Mouse (Mus musculus): Measurements from ENCODE around the gene Adamts13. TPM values are rescaled to one million over a fixed set of nuclear protein-coding genes. Genes with fewer than 3 reads are reported as not detected.

Gene Adamts13
- polyA plus RNA-seq, 1 experiment from 2014 or later: not detected

- Histone ChIP-seq H3K4me1 (no peaks in the 10 kb centered on the region), H3K9me3 (replicated peaks) (no peaks in the 10 kb centered on the region), H3K36me3 (peaks cover 80% of the 10 kb centered on the region), H3K27ac (no peak overlapping the region), H3K4me3 (no peak overlapping the region), H3K4me2 (replicated peaks) (no peak overlapping the region), H3K9ac (no peak overlapping the region), H3K27me3 (no peaks in the 10 kb centered on the region)
- ATAC-seq (ENCODE audit: low FRiP score): no peak
- WGBS: 96% methylated on average over 4 of the region's 4 CpGs
Measured at GRCm38 (mm10) chr2:26952193-26952592, 21.0 kb upstream of the Adamts13 start.

GRCm38 (mm10) chr2:26952866-26953265, 20.4 kb upstream of the Adamts13 start:
- no peak overlapping the region for H3K4me2 ChIP-seq (replicated peaks)
- no peak overlapping the region for H3K9ac ChIP-seq
- WGBS: 97% methylated on average over 8 of the region's 8 CpGs
- H3K4me3 ChIP-seq: no peak overlapping the region
- no peaks in the 10 kb centered on the region for H3K4me1 ChIP-seq
- ATAC-seq (ENCODE audit: low FRiP score): no peak
- no peak overlapping the region for H3K27ac ChIP-seq
- peaks cover 82% of the 10 kb centered on the region for H3K36me3 ChIP-seq
- H3K9me3 ChIP-seq (replicated peaks): no peaks in the 10 kb centered on the region
- no peaks in the 10 kb centered on the region for H3K27me3 ChIP-seq

GRCm38 (mm10) chr2:26954735-26955395, 18.4 kb upstream of the Adamts13 start:
- Histone ChIP-seq H3K36me3 (peaks cover 92% of the 10 kb centered on the region), H3K4me2 (replicated peaks) (no peak overlapping the region), H3K4me3 (no peak overlapping the region), H3K27me3 (no peaks in the 10 kb centered on the region), H3K9ac (no peak overlapping the region), H3K4me1 (no peaks in the 10 kb centered on the region), H3K27ac (no peak overlapping the region), H3K9me3 (replicated peaks) (no peaks in the 10 kb centered on the region)
- no peak for ATAC-seq (ENCODE audit: low FRiP score)
- WGBS: 89% methylated on average over 2 of the region's 2 CpGs

GRCm38 (mm10) chr2:26956811-26957487, 16.3 kb upstream of the Adamts13 start:
- Histone ChIP-seq H3K4me3 (no peak overlapping the region), H3K9ac (no peak overlapping the region), H3K4me2 (replicated peaks) (no peak overlapping the region), H3K9me3 (replicated peaks) (no peaks in the 10 kb centered on the region), H3K36me3 (peaks cover 92% of the 10 kb centered on the region), H3K4me1 (peaks cover 11% of the 10 kb centered on the region; the same call in 1 of the 2 replicates), H3K27ac (no peak overlapping the region), H3K27me3 (no peaks in the 10 kb centered on the region)
- no peak for ATAC-seq (ENCODE audit: low FRiP score)
- 95% methylated on average over 12 of the region's 12 CpGs for WGBS

- no peak overlapping the region for H3K27ac ChIP-seq
- no peak for ATAC-seq (ENCODE audit: low FRiP score)
- H3K4me3 ChIP-seq: no peak overlapping the region
- no peaks in the 10 kb centered on the region for H3K27me3 ChIP-seq
- H3K9ac ChIP-seq: no peak overlapping the region
- H3K36me3 ChIP-seq: peaks cover 90% of the 10 kb centered on the region
- no peaks in the 10 kb centered on the region for H3K9me3 ChIP-seq (replicated peaks)
- no peak overlapping the region for H3K4me2 ChIP-seq (replicated peaks)
- H3K4me1 ChIP-seq: peaks cover 16% of the 10 kb centered on the region; the same call in 1 of the 2 replicates
- 95% methylated on average over 2 of the region's 2 CpGs for WGBS
Measured at GRCm38 (mm10) chr2:26957488-26957859, 15.7 kb upstream of the Adamts13 start.

- Histone ChIP-seq H3K4me1 (peaks cover 32% of the 10 kb centered on the region), H3K4me2 (replicated peaks) (no peak overlapping the region), H3K36me3 (peaks cover 57% of the 10 kb centered on the region), H3K4me3 (no peak overlapping the region), H3K27ac (no peak overlapping the region), H3K9ac (no peak overlapping the region), H3K9me3 (replicated peaks) (no peaks in the 10 kb centered on the region), H3K27me3 (no peaks in the 10 kb centered on the region)
- WGBS: 81% methylated on average over 4 of the region's 4 CpGs
- no peak for ATAC-seq (ENCODE audit: low FRiP score)
Measured at GRCm38 (mm10) chr2:26960756-26961155, 12.5 kb upstream of the Adamts13 start.

GRCm38 (mm10) chr2:26963923-26964723, 9.1 kb upstream of the Adamts13 start, which contains the start of gene Rexo4:
Rexo4 (minus strand) TSS chr2:26964386.
- Histone ChIP-seq H3K27me3 (no peaks in the 10 kb centered on the region), H3K9me3 (replicated peaks) (no peaks in the 10 kb centered on the region), H3K4me2 (replicated peaks) (peak within 1 kb of the TSS; percentile 89), H3K4me3 (peak within 1 kb of the TSS; percentile 75), H3K4me1 (peaks cover 32% of the 10 kb centered on the region), H3K9ac (peak within 1 kb of the TSS; percentile 83), H3K36me3 (peaks cover 27% of the 10 kb centered on the region), H3K27ac (peak within 1 kb of the TSS; percentile 97)
- under 1% methylated on average over 50 of the region's 50 CpGs for WGBS
- ATAC-seq (ENCODE audit: low FRiP score): peak; percentile 97

GRCm38 (mm10) chr2:26964724-26965370, 8.4 kb upstream of the Adamts13 start:
- H3K9me3 ChIP-seq (replicated peaks): no peaks in the 10 kb centered on the region
- ATAC-seq (ENCODE audit: low FRiP score): no peak; the same call in 1 of the 2 replicates
- H3K27ac ChIP-seq: peak overlapping the region; percentile 97
- no peaks in the 10 kb centered on the region for H3K27me3 ChIP-seq
- WGBS: 18% methylated on average over 14 of the region's 14 CpGs
- peak overlapping the region; percentile 75 for H3K4me3 ChIP-seq
- H3K4me2 ChIP-seq (replicated peaks): peak overlapping the region; percentile 89
- H3K36me3 ChIP-seq: peaks cover 22% of the 10 kb centered on the region
- H3K9ac ChIP-seq: peak overlapping the region; percentile 83
- H3K4me1 ChIP-seq: peaks cover 32% of the 10 kb centered on the region

GRCm38 (mm10) chr2:26967262-26967661, 6.0 kb upstream of the Adamts13 start:
- Histone ChIP-seq H3K27me3 (no peaks in the 10 kb centered on the region), H3K4me2 (replicated peaks) (no peak overlapping the region), H3K36me3 (peaks cover under 1% of the 10 kb centered on the region), H3K9ac (no peak overlapping the region), H3K27ac (no peak overlapping the region), H3K9me3 (replicated peaks) (no peaks in the 10 kb centered on the region), H3K4me1 (peaks cover 18% of the 10 kb centered on the region), H3K4me3 (no peak overlapping the region)
- 78% methylated on average over 2 of the region's 2 CpGs for WGBS
- ATAC-seq (ENCODE audit: low FRiP score): no peak

- no peak overlapping the region for H3K27ac ChIP-seq
- H3K9me3 ChIP-seq (replicated peaks): no peaks in the 10 kb centered on the region
- H3K36me3 ChIP-seq: no peaks in the 10 kb centered on the region
- WGBS: 71% methylated on average over 4 of the region's 4 CpGs
- H3K4me1 ChIP-seq: no peaks in the 10 kb centered on the region
- no peak for ATAC-seq (ENCODE audit: low FRiP score)
- no peak overlapping the region for H3K9ac ChIP-seq
- no peak overlapping the region for H3K4me3 ChIP-seq
- H3K4me2 ChIP-seq (replicated peaks): no peak overlapping the region
- no peaks in the 10 kb centered on the region for H3K27me3 ChIP-seq
Measured at GRCm38 (mm10) chr2:26973960-26974359, 744 bp downstream of the Adamts13 start.

GRCm38 (mm10) chr2:26980361-26980760, 7.1 kb downstream of the Adamts13 start:
- Histone ChIP-seq H3K27me3 (peaks cover 5% of the 10 kb centered on the region; the same call in 1 of the 2 replicates), H3K4me3 (no peak overlapping the region), H3K27ac (no peak overlapping the region), H3K9ac (no peak overlapping the region), H3K9me3 (replicated peaks) (no peaks in the 10 kb centered on the region), H3K4me1 (no peaks in the 10 kb centered on the region), H3K4me2 (replicated peaks) (no peak overlapping the region), H3K36me3 (no peaks in the 10 kb centered on the region)
- 71% methylated on average over 1 of the region's 1 CpGs for WGBS
- no peak for ATAC-seq (ENCODE audit: low FRiP score)

GRCm38 (mm10) chr2:26984179-26984578, 11.0 kb downstream of the Adamts13 start:
- no peaks in the 10 kb centered on the region for H3K36me3 ChIP-seq
- 82% methylated on average over 2 of the region's 2 CpGs for WGBS

More at GRCm38 (mm10) chr2:26984179-26984578, 11.0 kb downstream of the Adamts13 start:
- no peak overlapping the region for H3K4me2 ChIP-seq (replicated peaks)
- H3K27ac ChIP-seq: no peak overlapping the region
- H3K9me3 ChIP-seq (replicated peaks): no peaks in the 10 kb centered on the region
- no peak for ATAC-seq (ENCODE audit: low FRiP score)
- H3K4me1 ChIP-seq: no peaks in the 10 kb centered on the region
- no peak overlapping the region for H3K4me3 ChIP-seq
- H3K9ac ChIP-seq: no peak overlapping the region
- H3K27me3 ChIP-seq: peaks cover 8% of the 10 kb centered on the region; the same call in 1 of the 2 replicates

Measured in hindbrain, embryonic 12.5 days (tissue).